Mouse (Mus musculus) cerebellum, adult 11 months (tissue): ENCODE measurements around the gene Fem1b.
"Not testable (repeated sequence)": the region's sequence is repeated elsewhere in the genome, so short reads cannot be mapped to it uniquely, and the experiment has no call there.

Experiments
- DNase-seq: peaks from one replicate; pipeline ENCODE4 v3.0.0; 2022

Fem1b gene

GRCm38 (mm10) chr9:62811516-62812121 lies at the start of gene Fem1b:
Gene Fem1b (minus strand): TSS chr9:62811934.
- DNase-seq = peak; percentile 87

- no peak for DNase-seq
Observed at GRCm38 (mm10) chr9:62860866-62861265, 49.1 kb upstream of the Fem1b start.

- DNase-seq = not testable (repeated sequence)
Observed at GRCm38 (mm10) chr9:62860102-62860501, 48.4 kb upstream of the Fem1b start.

- DNase-seq = no peak
Observed at GRCm38 (mm10) chr9:62858266-62859019, 46.7 kb upstream of the Fem1b start.

- DNase-seq = no peak
Observed at GRCm38 (mm10) chr9:62857719-62858261, 46.1 kb upstream of the Fem1b start, which contains the start of gene Calml4. Gene Calml4 (plus strand): TSS chr9:62858080.

- no peak for DNase-seq
Observed at GRCm38 (mm10) chr9:62857216-62857615, 45.5 kb upstream of the Fem1b start.

- DNase-seq = no peak
Observed at GRCm38 (mm10) chr9:62854483-62854882, 42.7 kb upstream of the Fem1b start.

GRCm38 (mm10) chr9:62851571-62851970 lies 39.8 kb upstream of the Fem1b start:
- DNase-seq = no peak

- DNase-seq = no peak
Observed at GRCm38 (mm10) chr9:62848641-62849040, 36.9 kb upstream of the Fem1b start.

GRCm38 (mm10) chr9:62847694-62848093 lies 36.0 kb upstream of the Fem1b start:
- peak; percentile 77 for DNase-seq

GRCm38 (mm10) chr9:62844461-62844860 lies 32.7 kb upstream of the Fem1b start:
- no peak for DNase-seq

GRCm38 (mm10) chr9:62843356-62844024 lies 31.8 kb upstream of the Fem1b start:
- no peak for DNase-seq

- no peak for DNase-seq
Observed at GRCm38 (mm10) chr9:62839172-62839770, 27.5 kb upstream of the Fem1b start.

- peak; percentile 64 for DNase-seq
Observed at GRCm38 (mm10) chr9:62838506-62839171, 26.9 kb upstream of the Fem1b start, which contains the start of gene Cln6. Gene Cln6 (plus strand): TSS chr9:62838785.

GRCm38 (mm10) chr9:62838146-62838505 lies 26.4 kb upstream of the Fem1b start:
- DNase-seq = no peak

GRCm38 (mm10) chr9:62837611-62838010 lies 25.9 kb upstream of the Fem1b start:
- DNase-seq = no peak

GRCm38 (mm10) chr9:62835705-62836446 lies 24.1 kb upstream of the Fem1b start:
- no peak for DNase-seq

- no peak for DNase-seq
Observed at GRCm38 (mm10) chr9:62834906-62835305, 23.2 kb upstream of the Fem1b start.

GRCm38 (mm10) chr9:62829877-62830276 lies 18.1 kb upstream of the Fem1b start:
- DNase-seq = no peak

GRCm38 (mm10) chr9:62828662-62829086 lies 16.9 kb upstream of the Fem1b start:
- peak; percentile 91 for DNase-seq

GRCm38 (mm10) chr9:62827939-62828652 lies 16.4 kb upstream of the Fem1b start:
- DNase-seq = no peak
